Mouse (Mus musculus) liver, postnatal 0 days (tissue): ENCODE measurements around the gene Epha2.

ENCODE experiments used
- CTCF ChIP-seq: sonication (generic); IDR thresholded peaks from 2 replicates; pipeline ENCODE4 v1.5.1; 2016; ENCODE audit warnings: antibody characterized with exemption, low read depth
- EP300 ChIP-seq: IDR thresholded peaks from 2 replicates; pipeline ENCODE4 v1.6.1; 2016; ENCODE audit warnings: antibody characterized with exemption, low read depth, mild to moderate bottlenecking

DNA sequence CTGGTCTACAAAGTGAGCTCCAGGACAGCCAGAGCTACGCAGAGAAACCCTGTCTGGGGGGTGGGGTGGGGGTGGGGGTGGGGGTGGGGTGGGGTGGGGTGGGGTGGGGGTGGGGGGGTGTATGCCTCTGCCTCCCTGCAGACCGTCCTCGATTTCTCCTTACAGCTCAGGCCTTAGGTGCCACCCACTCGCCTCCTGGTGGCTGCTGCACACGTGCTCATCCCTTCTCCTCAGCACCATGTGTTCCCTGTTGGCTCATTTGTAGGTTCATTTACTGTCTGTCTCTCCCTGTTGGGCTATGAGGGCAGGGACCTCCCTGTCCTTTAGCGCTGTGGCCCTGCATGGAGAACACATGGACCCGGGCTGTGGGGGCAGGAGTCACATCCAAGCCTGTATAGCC lies 29.8 kb upstream of the Epha2 start:
- TF ChIP-seq EP300, result no peak
- TF ChIP-seq CTCF, result no peak; the same call in 1 of the 2 replicates
